Mouse (Mus musculus) spleen, adult 2 months (tissue): ENCODE results near the gene Vkorc1.

Experiments used
- CTCF ChIP-seq: fragments of 200-500 bp; IDR thresholded peaks from 2 replicates; pipeline ENCODE4 v1.5.1; 2011; ENCODE audit warnings: mild to moderate bottlenecking, inconsistent platforms; ENCODE audit not compliant: insufficient read depth, insufficient read length, insufficient replicate concordance; ENCODE audit errors: extremely low read depth
- POLR2A ChIP-seq: fragments of 200-500 bp; IDR thresholded peaks from 2 replicates; pipeline ENCODE4 v1.6.1; 2011; ENCODE audit warnings: low read depth, low read length, inconsistent platforms

GRCm38 (mm10) chr7:127894480-127894879, 937 bp downstream of the Vkorc1 start:
- no peak for TF ChIP-seq POLR2A
- no peak for TF ChIP-seq CTCF
